Mouse (Mus musculus): Measurements from ENCODE around the gene Blzf1.

GRCm38 (mm10) chr1:164327764-164328163 lies 20.5 kb upstream of the Blzf1 start:
- no peak for TF ChIP-seq CTCF (IDR thresholded peaks at IDR 0.05; ENCODE audit: borderline replicate concordance, insufficient read depth, low read depth, low read length)
- TF ChIP-seq POLR2A (IDR thresholded peaks at IDR 0.05; ENCODE audit: borderline replicate concordance, insufficient read depth, low read length) = no peak

Data from cerebellum, adult 2 months (tissue).